Mouse (Mus musculus) midbrain, embryonic 11.5 days (tissue): Measurements from ENCODE around the gene Nhsl1. TPM values are rescaled to one million over a fixed set of nuclear protein-coding genes. Genes with fewer than 3 reads are reported as not detected.
A peak's percentile ranks its signal among the peaks of the same experiment; 100 is the strongest.

Experiments used
- ATAC-seq: fragments of 200-750 bp; cut with Nextera tagmentation; 2 replicates; pipeline ENCODE4 v1.8.0; 2017; ENCODE audit warnings: moderate TSS enrichment, moderate library complexity; ENCODE audit not compliant: low FRiP score
- DNase-seq: peaks from one replicate; pipeline ENCODE4 v3.0.0; 2015; ENCODE audit warnings: low spot score; ENCODE audit errors: missing footprints
- H3K27ac ChIP-seq: fragments of 300-500 bp; sonication (generic); 2 replicates; pipeline ENCODE4 v1.5.1; 2014; ENCODE audit warnings: low read depth, low read length
- H3K27me3 ChIP-seq: fragments of 300-500 bp; sonication (generic); 2 replicates; pipeline ENCODE4 v1.6.1; 2014; ENCODE audit warnings: mild to moderate bottlenecking, low read length, moderate library complexity, mixed read lengths; ENCODE audit not compliant: control insufficient read depth, insufficient read depth
- H3K36me3 ChIP-seq: fragments of 300-500 bp; sonication (generic); 2 replicates; pipeline ENCODE4 v1.6.1; 2014; ENCODE audit warnings: mild to moderate bottlenecking, low read length, moderate library complexity, mixed read lengths; ENCODE audit not compliant: control insufficient read depth, insufficient read depth
- H3K4me1 ChIP-seq: fragments of 300-500 bp; sonication (generic); 2 replicates; pipeline ENCODE4 v1.6.1; 2014; ENCODE audit warnings: low read length; ENCODE audit not compliant: control insufficient read depth, insufficient read depth
- H3K4me2 ChIP-seq: fragments of 300-500 bp; sonication (generic); 2 replicates; pipeline ENCODE4 v1.6.1; 2014; ENCODE audit warnings: mild to moderate bottlenecking, moderate library complexity
- H3K4me3 ChIP-seq: fragments of 300-500 bp; sonication (generic); 2 replicates; pipeline ENCODE4 v1.5.1; 2014; ENCODE audit warnings: low read depth, low read length
- H3K9ac ChIP-seq: fragments of 300-500 bp; sonication (generic); 2 replicates; pipeline ENCODE4 v1.6.1; 2014; ENCODE audit warnings: low read length
- H3K9me3 ChIP-seq: fragments of 300-500 bp; sonication (generic); 2 replicates; pipeline ENCODE4 v1.6.1; 2016; ENCODE audit warnings: low read length; ENCODE audit not compliant: control insufficient read depth
- WGBS: fragments of 180-500 bp; shearing (Covaris S2); extraction: QIAGEN DNeasy Blood & Tissue Kit; methylation state at CpG from one replicate; pipeline ENCODE4 v1.1.7; 2014; 5-methylcytosine and 5-hydroxymethylcytosine counted together
- polyA plus RNA-seq: library from polyadenylated mRNA; unstranded; fragments of >200 nt; fragmentation: Nextera tagmentation; extraction: Ambion mirVana; gene quantifications from 2 replicates; pipeline ENCODE4 v1.2.1, GENCODE M21; 2014

Gene Nhsl1
- polyA plus RNA-seq, 1 experiment from 2014 or later = 15.3 TPM

GRCm38 (mm10) chr10:18400998-18401397, 82.2 kb downstream of the Nhsl1 start:
- no peak overlapping the region for H3K4me3 ChIP-seq
- no peaks in the 10 kb centered on the region for H3K27me3 ChIP-seq
- no peak overlapping the region for H3K4me2 ChIP-seq
- H3K9me3 ChIP-seq = no peaks in the 10 kb centered on the region
- ATAC-seq (no peak), DNase-seq (no peak)
- WGBS = 89% methylated on average over 8 of the region's 8 CpGs
- H3K36me3 ChIP-seq = no peaks in the 10 kb centered on the region
- peaks cover 2% of the 10 kb centered on the region for H3K4me1 ChIP-seq
- no peak overlapping the region for H3K27ac ChIP-seq
- no peak overlapping the region for H3K9ac ChIP-seq

GRCm38 (mm10) chr10:18403992-18404391, 85.2 kb downstream of the Nhsl1 start:
- Histone ChIP-seq H3K4me2 (no peak overlapping the region), H3K9me3 (no peaks in the 10 kb centered on the region), H3K27me3 (no peaks in the 10 kb centered on the region), H3K27ac (no peak overlapping the region), H3K4me3 (no peak overlapping the region), H3K4me1 (peaks cover 7% of the 10 kb centered on the region), H3K36me3 (no peaks in the 10 kb centered on the region), H3K9ac (no peak overlapping the region)
- 50% methylated on average over 2 of the region's 2 CpGs for WGBS
- no peak for DNase-seq
- no peak for ATAC-seq

GRCm38 (mm10) chr10:18404679-18405078, 85.9 kb downstream of the Nhsl1 start:
- H3K36me3 ChIP-seq = no peaks in the 10 kb centered on the region; the same call in 1 of the 2 replicates
- no peaks in the 10 kb centered on the region for H3K27me3 ChIP-seq
- H3K4me3 ChIP-seq = no peak overlapping the region
- H3K4me1 ChIP-seq = peaks cover 14% of the 10 kb centered on the region
- DNase-seq (no peak), ATAC-seq (no peak; the same call in 1 of the 2 replicates)
- H3K27ac ChIP-seq = no peak overlapping the region
- 43% methylated on average over 5 of the region's 5 CpGs for WGBS
- no peak overlapping the region for H3K9ac ChIP-seq
- H3K9me3 ChIP-seq = no peaks in the 10 kb centered on the region
- no peak overlapping the region for H3K4me2 ChIP-seq

- no peak overlapping the region for H3K27ac ChIP-seq
- peak overlapping the region; percentile 44 for H3K4me3 ChIP-seq
- no peaks in the 10 kb centered on the region for H3K9me3 ChIP-seq
- ATAC-seq = peak; percentile 90
- H3K4me2 ChIP-seq = peak overlapping the region; percentile 67
- no peaks in the 10 kb centered on the region; the same call in 1 of the 2 replicates for H3K36me3 ChIP-seq
- peak overlapping the region; percentile 73 for H3K9ac ChIP-seq
- WGBS = under 1% methylated on average over 21 of the region's 21 CpGs
- no peaks in the 10 kb centered on the region for H3K27me3 ChIP-seq
- peak; percentile 96 for DNase-seq
- peaks cover 20% of the 10 kb centered on the region for H3K4me1 ChIP-seq
Observed at GRCm38 (mm10) chr10:18407062-18407830, 88.5 kb downstream of the Nhsl1 start.

- peak; percentile 93 for DNase-seq
- H3K27ac ChIP-seq = no peak overlapping the region; the same call in 1 of the 2 replicates
- H3K4me1 ChIP-seq = peaks cover 20% of the 10 kb centered on the region
- peak overlapping the region; percentile 44 for H3K4me3 ChIP-seq
- H3K4me2 ChIP-seq = peak overlapping the region; percentile 67
- WGBS = 3% methylated on average over 11 of the region's 11 CpGs
- no peaks in the 10 kb centered on the region for H3K27me3 ChIP-seq
- H3K9me3 ChIP-seq = no peaks in the 10 kb centered on the region
- peak; percentile 17; the same call in 1 of the 2 replicates for ATAC-seq
- peak overlapping the region; percentile 73 for H3K9ac ChIP-seq
- H3K36me3 ChIP-seq = no peaks in the 10 kb centered on the region; the same call in 1 of the 2 replicates
Observed at GRCm38 (mm10) chr10:18408128-18408527, 89.3 kb downstream of the Nhsl1 start.

GRCm38 (mm10) chr10:18408635-18409034, 89.8 kb downstream of the Nhsl1 start:
- H3K27me3 ChIP-seq = no peaks in the 10 kb centered on the region
- peak overlapping the region; percentile 73 for H3K9ac ChIP-seq
- H3K4me2 ChIP-seq = peak overlapping the region; percentile 67
- H3K27ac ChIP-seq = no peak overlapping the region
- DNase-seq = no peak
- H3K36me3 ChIP-seq = no peaks in the 10 kb centered on the region; the same call in 1 of the 2 replicates
- WGBS = 25% methylated on average over 9 of the region's 9 CpGs
- peaks cover 22% of the 10 kb centered on the region for H3K4me1 ChIP-seq
- no peaks in the 10 kb centered on the region for H3K9me3 ChIP-seq
- H3K4me3 ChIP-seq = peak overlapping the region; percentile 44
- ATAC-seq = no peak

GRCm38 (mm10) chr10:18409068-18409467, 90.3 kb downstream of the Nhsl1 start:
- H3K9me3 ChIP-seq = no peaks in the 10 kb centered on the region
- peaks cover 20% of the 10 kb centered on the region for H3K4me1 ChIP-seq
- no peaks in the 10 kb centered on the region; the same call in 1 of the 2 replicates for H3K36me3 ChIP-seq
- DNase-seq = no peak
- H3K27ac ChIP-seq = no peak overlapping the region
- no peaks in the 10 kb centered on the region for H3K27me3 ChIP-seq
- no peak for ATAC-seq
- H3K4me3 ChIP-seq = peak overlapping the region; percentile 44
- peak overlapping the region; percentile 51 for H3K9ac ChIP-seq
- WGBS = 23% methylated on average over 2 of the region's 2 CpGs
- H3K4me2 ChIP-seq = peak overlapping the region; percentile 67

- Histone ChIP-seq H3K4me2 (no peak overlapping the region), H3K4me1 (peaks cover 20% of the 10 kb centered on the region), H3K9me3 (no peaks in the 10 kb centered on the region), H3K36me3 (no peaks in the 10 kb centered on the region; the same call in 1 of the 2 replicates), H3K27me3 (no peaks in the 10 kb centered on the region), H3K27ac (no peak overlapping the region), H3K4me3 (no peak overlapping the region), H3K9ac (no peak overlapping the region)
- ATAC-seq = no peak
- WGBS = 49% methylated on average over 2 of the region's 2 CpGs
- DNase-seq = no peak
Observed at GRCm38 (mm10) chr10:18411266-18411665, 92.5 kb downstream of the Nhsl1 start.

- DNase-seq = no peak
- Histone ChIP-seq H3K4me2 (no peak overlapping the region), H3K4me1 (peaks cover 9% of the 10 kb centered on the region), H3K4me3 (no peak overlapping the region), H3K36me3 (no peaks in the 10 kb centered on the region), H3K27ac (no peak overlapping the region), H3K27me3 (no peaks in the 10 kb centered on the region), H3K9ac (no peak overlapping the region), H3K9me3 (no peaks in the 10 kb centered on the region)
- WGBS = 87% methylated on average over 11 of the region's 11 CpGs
- no peak for ATAC-seq
Observed at GRCm38 (mm10) chr10:18415946-18416345, 97.2 kb downstream of the Nhsl1 start.
